Mouse (Mus musculus) liver, postnatal 0 days (tissue): ENCODE results near the gene Cmtm8.

Experiments used
- CTCF ChIP-seq: sonication (generic); IDR thresholded peaks from 2 replicates; pipeline ENCODE4 v1.5.1; 2016; ENCODE audit warnings: antibody characterized with exemption, low read depth
- EP300 ChIP-seq: IDR thresholded peaks from 2 replicates; pipeline ENCODE4 v1.6.1; 2016; ENCODE audit warnings: antibody characterized with exemption, low read depth, mild to moderate bottlenecking

- TF ChIP-seq CTCF = no peak
- no peak for TF ChIP-seq EP300
Measured at GRCm38 (mm10) chr9:114788697-114789096, 55.3 kb downstream of the Cmtm8 start.
